Mouse (Mus musculus): Measurements from ENCODE around the gene Adora2b.

DNA sequence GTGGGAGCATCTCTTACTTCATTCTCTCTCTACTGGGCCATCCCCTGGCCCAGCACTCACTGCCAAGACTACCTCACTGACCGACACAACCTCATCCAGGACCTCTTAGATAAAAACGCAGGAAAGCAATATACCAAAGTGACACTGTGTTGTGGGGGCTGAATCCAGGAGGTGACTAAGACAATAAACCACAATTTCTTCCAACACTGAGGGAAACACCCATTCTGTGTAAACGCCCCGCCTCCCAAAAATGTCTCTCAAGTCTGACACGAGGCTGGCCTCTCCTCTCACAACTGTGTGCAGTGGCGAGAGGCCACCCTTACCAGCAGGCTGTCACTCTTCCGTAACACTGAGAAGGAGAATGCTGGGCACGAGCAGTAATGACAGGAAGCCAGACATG, 19.6 kb downstream of the Adora2b start:
- TF ChIP-seq CTCF (IDR thresholded peaks at IDR 0.05; ENCODE audit: insufficient read depth, low read length) (no peak), POLR2A (IDR thresholded peaks at IDR 0.05; ENCODE audit: borderline replicate concordance, extremely low read depth, low read depth, low read length) (no peak)

Measured in lung, adult 2 months (tissue).